Mouse (Mus musculus) CH12F3 (cell line): ENCODE results near the gene Rbm25.
"Not testable (repeated sequence)": the region's sequence is repeated elsewhere in the genome, so short reads cannot be mapped to it uniquely, and the experiment has no call there.

ENCODE experiments used
- in situ Hi-C: fragments of 300-500 bp; cut with MboI; formaldehyde crosslinking; loops from 2 replicates; pipeline ENCODE4 v1.14.3; 2020; ENCODE audit warnings: low sequenced_read_pairs

The Rbm25 gene

GRCm38 (mm10) chr12:83630936-83631335 lies at the start of gene Rbm25:
Rbm25 (plus strand) TSS chr12:83631236.
- in situ Hi-C loops: not testable (repeated sequence)

GRCm38 (mm10) chr12:83582106-83582505 lies 48.9 kb upstream of the Rbm25 start:
- in situ Hi-C loops: no loop called here

- in situ Hi-C loops: no loop called here
Observed at GRCm38 (mm10) chr12:83582747-83583146, 48.3 kb upstream of the Rbm25 start.

- in situ Hi-C loops: no loop called here
Observed at GRCm38 (mm10) chr12:83586628-83587027, 44.4 kb upstream of the Rbm25 start.

GRCm38 (mm10) chr12:83591754-83592501 lies 39.1 kb upstream of the Rbm25 start:
- in situ Hi-C loops: no loop called here

DNA sequence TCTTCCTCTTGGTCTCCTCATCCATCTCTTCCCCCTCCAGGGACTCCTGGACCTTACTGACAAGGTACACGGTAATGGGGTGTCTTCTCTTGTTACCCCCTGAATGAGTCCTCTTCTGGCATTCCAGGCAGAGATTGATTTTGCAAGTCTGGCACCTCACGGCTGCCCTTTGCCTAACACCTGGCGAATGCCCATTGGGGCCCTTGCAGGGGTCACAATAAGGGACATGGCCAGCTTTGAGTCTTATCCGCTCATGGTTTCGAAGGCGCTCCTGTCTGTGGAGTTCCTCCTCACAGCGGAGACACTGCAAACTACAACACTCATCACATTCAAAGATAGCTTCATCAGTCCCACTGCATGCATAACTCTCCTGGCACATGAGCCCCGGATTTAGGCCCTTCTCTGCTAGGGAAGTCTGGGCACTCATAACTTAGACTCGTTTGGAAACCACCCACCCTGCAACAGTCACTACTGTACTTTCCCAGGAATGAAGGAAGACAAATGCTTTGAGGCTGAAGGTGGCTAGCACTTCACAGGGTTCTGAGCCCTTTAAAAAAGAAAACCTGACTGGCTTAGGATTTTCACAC lies 36.5 kb upstream of the Rbm25 start:
- in situ Hi-C loops: no loop called here

- in situ Hi-C loops: no loop called here
Observed at GRCm38 (mm10) chr12:83596191-83596954, 34.7 kb upstream of the Rbm25 start.

DNA sequence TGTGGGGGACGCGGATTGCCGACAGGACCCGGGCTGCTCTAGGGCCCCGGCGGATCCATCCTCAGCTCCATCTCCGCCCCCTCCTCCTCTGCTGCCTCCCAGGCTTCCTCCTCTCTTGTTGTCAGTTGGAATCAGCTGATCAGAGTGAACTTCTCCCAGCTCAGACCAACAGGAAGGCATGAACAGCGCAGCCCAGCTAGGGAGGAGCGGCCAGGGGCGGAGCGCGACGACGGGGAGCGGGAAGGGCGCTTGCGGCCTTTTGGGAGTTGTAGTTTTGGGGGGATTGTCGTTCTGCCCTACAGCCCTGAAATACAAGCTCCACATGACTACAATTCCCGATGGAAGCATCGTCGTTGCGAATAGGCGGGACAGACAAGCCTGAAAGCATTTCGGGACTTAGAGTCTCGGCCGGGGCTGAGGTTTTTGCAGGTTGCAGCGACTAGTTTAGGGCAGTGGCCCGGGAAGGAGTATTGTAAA lies 34.0 kb upstream of the Rbm25 start, which contains the start of gene Zfyve1:
Zfyve1 (minus strand) TSS at position 198 of the 477 bp plus-strand sequence.
- in situ Hi-C loops: no loop called here

- in situ Hi-C loops: no loop called here
Observed at GRCm38 (mm10) chr12:83597881-83598280, 33.2 kb upstream of the Rbm25 start.

GRCm38 (mm10) chr12:83602285-83602684 lies 28.8 kb upstream of the Rbm25 start:
- in situ Hi-C loops: no loop called here

DNA sequence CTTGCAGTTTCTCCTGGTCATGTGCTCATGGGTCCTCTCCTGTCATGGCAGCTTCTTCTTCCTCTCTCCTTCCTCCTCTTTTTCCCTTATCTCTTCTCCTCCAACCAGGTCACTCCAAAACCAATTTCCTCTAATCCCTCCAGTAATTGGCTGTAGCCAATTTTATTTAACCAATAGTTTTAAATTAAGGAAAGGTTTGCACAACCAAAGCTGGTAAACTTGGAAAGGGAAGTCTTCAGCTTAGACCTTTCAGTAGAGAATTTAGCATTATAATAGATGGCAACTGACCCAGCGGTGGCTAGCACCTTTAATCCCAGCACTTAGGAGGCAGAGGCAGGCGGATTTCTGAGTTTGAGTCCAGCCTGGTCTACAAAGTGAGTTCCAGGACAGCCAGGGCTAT lies 24.6 kb upstream of the Rbm25 start:
- in situ Hi-C loops: not testable (repeated sequence)

DNA sequence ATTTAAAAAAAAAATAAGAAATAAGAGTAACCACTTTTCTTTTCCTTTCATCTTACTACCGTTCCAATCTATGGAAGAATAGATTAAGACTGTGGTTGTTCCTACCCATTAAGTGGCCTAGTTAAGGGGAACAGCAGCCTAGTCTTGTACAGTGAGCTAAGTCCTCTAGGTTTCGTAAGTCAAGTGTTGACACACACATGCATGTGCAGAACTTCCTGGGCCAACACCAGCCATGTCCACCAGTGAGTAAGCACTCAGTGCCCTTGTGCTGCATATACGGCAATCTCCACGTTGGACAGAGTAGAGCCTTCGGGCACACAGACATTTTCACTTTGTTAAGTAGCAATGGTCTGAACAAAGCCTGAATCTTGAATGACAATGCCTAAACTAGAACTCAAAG lies 13.8 kb upstream of the Rbm25 start:
- in situ Hi-C loops: no loop called here

- in situ Hi-C loops: no loop called here
Observed at GRCm38 (mm10) chr12:83618981-83619380, 12.1 kb upstream of the Rbm25 start.

DNA sequence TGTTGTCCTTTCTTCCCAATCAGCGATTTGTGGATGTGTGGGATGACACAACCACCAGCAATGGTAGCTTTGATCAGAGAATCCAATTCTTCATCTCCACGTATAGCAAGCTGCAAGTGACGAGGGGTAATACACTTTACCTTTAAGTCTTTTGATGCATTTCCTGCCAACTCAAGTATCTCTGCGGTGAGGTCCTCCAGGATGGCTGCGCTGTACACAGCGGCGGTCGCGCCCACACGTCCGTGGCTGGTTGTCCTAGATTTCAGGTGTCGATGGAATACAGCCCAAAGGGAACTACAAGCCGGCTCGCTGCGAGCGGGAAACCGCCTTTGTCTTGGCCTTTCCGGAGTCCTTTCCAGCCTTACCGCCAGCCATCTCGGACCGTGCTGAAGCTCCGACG lies 10.3 kb upstream of the Rbm25 start:
- in situ Hi-C loops: not testable (repeated sequence)

- in situ Hi-C loops: no loop called here
Observed at GRCm38 (mm10) chr12:83622031-83622755, 8.8 kb upstream of the Rbm25 start.

GRCm38 (mm10) chr12:83624321-83624720 lies 6.7 kb upstream of the Rbm25 start:
- in situ Hi-C loops: no loop called here

DNA sequence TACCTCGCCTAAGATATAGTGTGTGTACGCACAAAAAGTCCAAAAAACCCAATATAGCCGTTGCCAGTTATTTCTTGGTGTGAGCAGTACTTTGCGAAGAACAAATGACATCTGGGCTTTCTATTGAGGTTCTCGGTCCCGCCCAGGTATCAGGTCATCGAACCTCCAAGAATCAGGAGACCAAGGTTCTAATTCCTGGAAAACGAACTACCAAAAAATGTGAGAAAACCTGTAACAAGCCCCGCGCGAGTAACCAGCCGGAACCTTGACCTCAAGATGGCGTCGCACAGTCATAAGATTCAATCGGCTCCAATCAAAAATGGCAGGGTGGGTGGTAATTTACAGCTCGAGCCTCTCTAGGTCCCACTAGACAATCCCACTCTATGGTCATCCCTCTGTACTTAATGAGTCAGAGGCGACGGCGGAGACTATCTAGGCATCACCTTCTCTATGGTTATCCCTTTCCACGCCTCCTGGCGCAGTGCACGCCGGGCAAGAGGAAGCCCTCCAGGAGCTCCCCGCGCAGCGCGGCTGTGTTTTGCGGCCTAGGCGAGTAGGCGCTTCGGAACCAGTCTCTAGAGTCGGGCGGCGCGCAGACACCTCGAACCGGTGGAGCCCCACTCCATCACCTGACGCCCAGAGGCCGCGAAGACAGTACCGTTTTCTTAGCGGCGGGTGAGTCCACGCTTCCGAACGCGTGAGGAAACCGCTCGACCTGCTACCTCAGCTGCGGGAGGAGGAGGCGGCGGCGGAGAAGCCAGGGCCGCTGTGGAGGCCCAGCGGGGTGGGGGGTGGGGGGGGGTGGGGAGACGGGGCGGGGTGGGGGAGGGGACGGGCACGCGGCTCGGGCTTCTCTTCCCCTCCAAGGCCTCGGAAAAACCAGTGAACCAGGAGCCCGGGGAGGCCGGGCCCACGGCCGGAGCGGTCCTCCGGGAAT lies 975 bp downstream of the Rbm25 start:
- in situ Hi-C loops: no loop called here

- in situ Hi-C loops: no loop called here
Observed at GRCm38 (mm10) chr12:83632680-83633025, 1.6 kb downstream of the Rbm25 start.

DNA sequence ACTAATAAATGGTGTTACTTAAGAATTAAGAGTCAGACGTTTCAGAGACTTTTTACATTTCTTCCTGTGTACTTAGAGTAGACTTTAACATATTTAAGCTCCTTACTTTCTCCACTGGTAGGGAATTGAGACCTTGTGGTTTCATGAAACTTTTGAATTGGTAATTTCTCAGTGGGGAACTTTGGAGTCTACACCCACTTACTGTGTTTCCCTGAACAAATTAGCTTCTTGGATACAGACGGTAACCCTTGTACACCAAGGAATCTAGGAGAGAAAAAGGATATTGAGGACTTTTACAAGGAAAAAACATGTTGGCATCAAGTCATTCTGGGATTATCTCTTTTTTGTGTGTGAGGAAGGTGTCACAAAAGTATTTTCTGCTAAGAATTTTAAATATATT lies 2.8 kb downstream of the Rbm25 start:
- in situ Hi-C loops: no loop called here

DNA sequence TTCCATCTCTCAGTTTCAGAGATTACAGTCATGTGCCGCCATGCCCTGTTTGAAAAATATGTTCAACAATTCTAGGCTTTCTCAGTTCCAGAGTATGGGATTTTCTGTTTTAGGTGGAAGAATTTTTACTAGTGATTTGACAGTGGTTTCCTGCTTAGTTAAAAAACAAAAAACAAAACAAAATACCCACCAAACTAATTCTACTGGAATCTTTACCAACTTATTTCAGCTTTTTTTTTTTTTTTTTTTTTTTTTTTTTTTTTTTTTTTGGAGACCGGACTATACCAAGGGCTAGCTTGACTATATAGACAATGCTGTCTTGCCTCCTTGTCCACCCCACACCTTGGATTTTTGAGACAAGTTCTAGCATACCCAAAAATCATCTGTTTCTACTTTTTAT lies 10.2 kb downstream of the Rbm25 start:
- in situ Hi-C loops: no loop called here
